Mouse (Mus musculus): ENCODE data around the gene Fam162a.

GRCm38 (mm10) chr16:36069819-36070575 lies 1.4 kb downstream of the Fam162a start:
- TF ChIP-seq CTCF (IDR thresholded peaks at IDR 0.05; ENCODE audit: insufficient read depth, low read length) (no peak), POLR2A (IDR thresholded peaks at IDR 0.05; ENCODE audit: borderline replicate concordance, extremely low read depth, low read depth, low read length) (no peak)
